Mouse (Mus musculus): ENCODE measurements around the gene Gosr2. TPM values are rescaled to one million over a fixed set of nuclear protein-coding genes. Genes with fewer than 3 reads are reported as not detected.

The Gosr2 gene
- 85.0 and 86.4 TPM in 2 replicates for polyA plus RNA-seq (2014; fragmentation: Nextera tagmentation; extraction: Ambion mirVana)

DNA sequence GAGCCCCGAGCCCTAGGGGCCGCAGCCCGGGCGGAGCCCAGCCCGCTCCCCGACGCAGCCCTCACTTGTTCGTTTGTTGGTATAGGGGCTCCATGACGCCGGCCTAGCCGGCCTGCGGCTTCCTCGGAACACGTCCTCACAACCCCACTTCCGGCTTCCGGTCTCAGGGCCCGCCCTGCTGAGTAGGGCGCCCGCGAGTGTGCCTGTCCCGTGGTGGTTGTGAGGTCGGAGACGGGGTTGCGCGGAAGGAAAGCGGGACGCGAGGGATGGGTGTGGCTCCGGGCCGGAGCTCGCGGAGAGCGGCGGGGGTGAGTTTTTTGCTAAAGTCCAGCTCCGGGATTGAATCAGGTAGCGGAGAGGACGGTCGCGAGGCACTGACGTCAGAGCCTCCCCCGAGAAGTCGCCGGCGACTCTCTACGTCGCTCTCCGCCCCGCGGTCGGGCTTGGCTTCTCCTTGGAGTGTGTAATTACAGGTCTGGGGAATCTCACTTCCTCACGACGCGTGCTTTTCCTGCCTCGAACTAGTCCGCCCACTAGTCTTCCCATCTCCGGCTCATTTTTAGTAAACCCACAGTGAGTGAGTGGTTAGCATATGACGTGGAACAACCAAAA is at the start of gene Gosr2:
Gene Gosr2 (minus strand): TSS at position 334 of the 612 bp plus-strand sequence.
- Histone ChIP-seq H3K9ac (peak within 1 kb of the TSS; percentile 89), H3K4me3 (ENCODE audit: low read depth, low read length) (peak within 1 kb of the TSS; percentile 97), H3K4me2 (peak within 1 kb of the TSS; percentile 63), H3K27ac (ENCODE audit: low read depth) (peak within 1 kb of the TSS; percentile 98), H3K4me1 (ENCODE audit: insufficient read depth) (no peaks in the 10 kb centered on the region), H3K27me3 (ENCODE audit: insufficient read depth, low read length) (no peaks in the 10 kb centered on the region), H3K9me3 (ENCODE audit: low read depth, low read length) (no peaks in the 10 kb centered on the region), H3K36me3 (ENCODE audit: insufficient read depth) (0 out of 2 replicates have a peak, but pooled peaks cover 5% of the 10 kb centered on the region)
- peak; percentile 98 for ATAC-seq (ENCODE audit: insufficient read depth)
- peak; percentile 96 for DNase-seq
- TF ChIP-seq CTCF (IDR thresholded peaks at IDR 0.05; ENCODE audit: low read depth) = no peak
- WGBS = under 1% methylated on average over 57 of the region's 57 CpGs

DNA sequence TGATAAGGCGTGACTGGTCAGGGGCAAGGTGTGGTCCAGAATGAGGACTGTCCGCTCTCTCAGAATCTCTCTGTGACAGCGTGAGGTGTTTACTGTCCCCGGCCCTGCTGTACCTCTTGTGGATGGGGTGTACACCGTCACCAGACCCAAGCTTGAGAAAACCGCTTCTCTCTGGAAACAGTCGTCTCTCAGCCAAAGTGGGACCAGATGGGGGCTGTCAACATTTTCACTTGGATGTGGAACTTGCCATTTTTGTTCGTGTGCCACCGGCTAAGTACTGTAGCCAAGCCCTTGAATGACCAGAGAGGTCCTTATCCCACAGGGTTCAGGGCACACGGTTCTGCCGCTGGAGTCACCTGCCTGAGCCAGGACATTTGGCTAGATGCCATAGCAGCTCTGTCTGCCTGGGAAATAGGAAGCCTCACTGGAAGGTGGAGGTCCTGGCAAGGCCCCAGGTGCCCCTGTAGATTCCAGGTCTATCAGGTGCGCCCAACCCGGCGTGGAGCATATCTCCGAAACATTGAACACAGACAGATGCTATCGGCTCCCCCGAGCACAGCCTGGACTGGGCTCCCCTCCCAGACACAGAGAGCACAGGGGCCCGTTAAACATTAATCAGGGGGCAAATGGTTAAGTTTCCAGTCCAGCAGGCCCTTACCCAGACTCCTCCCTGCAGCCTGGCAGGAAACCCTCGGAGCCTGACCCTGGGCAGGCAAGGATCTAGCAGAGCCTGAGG is 37.5 kb upstream of the Gosr2 start:
- no peak overlapping the region for H3K4me3 ChIP-seq (ENCODE audit: low read depth, low read length)
- no peak for TF ChIP-seq CTCF (IDR thresholded peaks at IDR 0.05; ENCODE audit: low read depth)
- 51% methylated on average over 19 of the region's 19 CpGs for WGBS
- no peaks in the 10 kb centered on the region for H3K9me3 ChIP-seq (ENCODE audit: low read depth, low read length)
- no peak overlapping the region for H3K27ac ChIP-seq (ENCODE audit: low read depth)
- 0 out of 2 replicates have a peak, but pooled peaks cover 6% of the 10 kb centered on the region for H3K4me1 ChIP-seq (ENCODE audit: insufficient read depth)
- DNase-seq (no peak), ATAC-seq (ENCODE audit: insufficient read depth) (no peak)
- H3K9ac ChIP-seq = no peak overlapping the region
- H3K36me3 ChIP-seq (ENCODE audit: insufficient read depth) = no peaks in the 10 kb centered on the region
- no peaks in the 10 kb centered on the region for H3K27me3 ChIP-seq (ENCODE audit: insufficient read depth, low read length)
- H3K4me2 ChIP-seq = no peak overlapping the region

DNA sequence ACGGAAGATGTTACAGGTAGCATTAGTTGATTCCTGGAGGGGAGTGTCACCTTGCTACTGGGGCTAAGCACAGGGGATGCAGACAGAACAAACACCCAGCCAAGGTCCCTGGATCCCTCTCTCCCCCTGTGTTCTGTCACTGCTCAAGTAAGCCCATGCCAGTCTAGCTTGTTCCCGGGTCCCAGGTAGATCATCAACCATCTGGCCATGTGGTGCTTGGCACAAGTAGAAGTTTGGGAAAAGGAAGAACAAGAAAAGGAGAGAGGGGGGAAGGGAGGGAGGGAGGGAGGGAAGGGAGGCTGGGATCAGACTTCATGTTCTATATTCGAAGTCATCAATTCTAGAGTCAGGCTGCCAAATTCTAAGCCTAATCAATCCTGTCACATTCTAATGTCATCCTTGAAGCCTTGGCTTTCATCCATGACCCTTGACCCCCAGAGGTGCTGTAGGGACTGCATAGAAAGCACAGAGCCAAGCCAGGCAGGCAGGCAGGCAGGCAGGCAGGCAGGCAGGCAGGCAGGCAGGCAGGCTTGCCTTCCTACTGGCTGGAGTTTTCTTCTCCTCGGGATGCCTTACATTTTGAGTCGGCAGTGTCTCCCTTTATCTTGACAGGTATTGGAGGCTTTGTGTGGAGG is 36.8 kb upstream of the Gosr2 start:
- H3K27ac ChIP-seq (ENCODE audit: low read depth) = no peak overlapping the region
- H3K9me3 ChIP-seq (ENCODE audit: low read depth, low read length) = no peaks in the 10 kb centered on the region
- no peak for TF ChIP-seq CTCF (IDR thresholded peaks at IDR 0.05; ENCODE audit: low read depth)
- H3K4me1 ChIP-seq (ENCODE audit: insufficient read depth) = 0 out of 2 replicates have a peak, but pooled peaks cover 6% of the 10 kb centered on the region
- 46% methylated on average over 5 of the region's 5 CpGs for WGBS
- DNase-seq (no peak), ATAC-seq (ENCODE audit: insufficient read depth) (no peak)
- H3K4me2 ChIP-seq = no peak overlapping the region
- H3K36me3 ChIP-seq (ENCODE audit: insufficient read depth) = no peaks in the 10 kb centered on the region
- H3K4me3 ChIP-seq (ENCODE audit: low read depth, low read length) = no peak overlapping the region
- no peaks in the 10 kb centered on the region for H3K27me3 ChIP-seq (ENCODE audit: insufficient read depth, low read length)
- no peak overlapping the region for H3K9ac ChIP-seq

DNA sequence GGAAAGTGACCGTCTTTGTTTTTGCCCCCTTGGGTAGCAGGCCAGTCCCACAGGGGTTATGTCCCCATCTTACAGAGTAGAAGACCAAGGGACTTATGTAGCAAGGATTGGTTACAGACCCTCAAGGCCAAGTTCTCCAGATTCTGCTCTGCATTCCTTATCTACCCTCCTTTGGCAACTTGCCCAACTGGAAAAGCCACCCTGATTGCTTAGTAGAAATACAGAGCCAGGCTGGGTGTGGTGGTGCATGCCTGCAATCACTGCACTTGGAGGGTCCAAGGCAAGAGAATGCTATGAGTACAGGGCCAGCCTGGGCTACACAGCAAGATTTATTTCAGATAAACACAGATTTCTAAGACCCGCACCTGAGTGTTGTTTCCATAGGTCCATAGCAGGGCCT is 36.3 kb upstream of the Gosr2 start:
- H3K4me2 ChIP-seq = no peak overlapping the region
- H3K9me3 ChIP-seq (ENCODE audit: low read depth, low read length) = no peaks in the 10 kb centered on the region
- ATAC-seq (ENCODE audit: insufficient read depth) (peak; percentile 51; the same call in 1 of the 2 replicates), DNase-seq (peak; percentile 78)
- H3K27ac ChIP-seq (ENCODE audit: low read depth) = no peak overlapping the region
- TF ChIP-seq CTCF (IDR thresholded peaks at IDR 0.05; ENCODE audit: low read depth) = no peak
- H3K9ac ChIP-seq = no peak overlapping the region
- H3K4me3 ChIP-seq (ENCODE audit: low read depth, low read length) = no peak overlapping the region
- 73% methylated on average over 2 of the region's 2 CpGs for WGBS
- no peaks in the 10 kb centered on the region for H3K27me3 ChIP-seq (ENCODE audit: insufficient read depth, low read length)
- H3K4me1 ChIP-seq (ENCODE audit: insufficient read depth) = 0 out of 2 replicates have a peak, but pooled peaks cover 6% of the 10 kb centered on the region
- H3K36me3 ChIP-seq (ENCODE audit: insufficient read depth) = no peaks in the 10 kb centered on the region

DNA sequence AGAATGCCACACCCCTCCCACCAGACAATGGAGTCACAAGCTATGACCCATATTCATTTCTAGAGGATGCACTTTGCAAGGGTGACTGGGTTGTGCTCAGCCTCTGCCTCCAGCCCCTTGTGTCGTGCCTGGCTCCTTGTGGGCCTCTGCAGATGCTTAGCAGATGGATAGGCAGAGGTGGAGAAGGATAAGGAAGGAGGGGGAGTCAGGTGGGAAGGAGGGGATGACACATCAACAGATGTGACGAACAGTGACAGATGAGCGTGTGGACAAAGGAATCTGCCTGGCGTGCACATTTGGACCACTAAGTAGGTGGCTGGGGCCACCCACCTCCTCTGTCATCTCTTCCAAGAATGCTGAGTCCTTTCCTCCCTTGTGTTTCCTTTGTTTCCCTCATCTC is 35.4 kb upstream of the Gosr2 start:
- no peak overlapping the region for H3K4me2 ChIP-seq
- no peak overlapping the region for H3K9ac ChIP-seq
- no peak overlapping the region for H3K27ac ChIP-seq (ENCODE audit: low read depth)
- no peaks in the 10 kb centered on the region for H3K36me3 ChIP-seq (ENCODE audit: insufficient read depth)
- H3K4me1 ChIP-seq (ENCODE audit: insufficient read depth) = 0 out of 2 replicates have a peak, but pooled peaks cover 6% of the 10 kb centered on the region
- DNase-seq = no peak
- TF ChIP-seq CTCF (IDR thresholded peaks at IDR 0.05; ENCODE audit: low read depth) = no peak
- ATAC-seq (ENCODE audit: insufficient read depth) = no peak
- WGBS = 51% methylated on average over 4 of the region's 4 CpGs
- H3K4me3 ChIP-seq (ENCODE audit: low read depth, low read length) = no peak overlapping the region
- no peaks in the 10 kb centered on the region for H3K27me3 ChIP-seq (ENCODE audit: insufficient read depth, low read length)
- H3K9me3 ChIP-seq (ENCODE audit: low read depth, low read length) = no peaks in the 10 kb centered on the region

DNA sequence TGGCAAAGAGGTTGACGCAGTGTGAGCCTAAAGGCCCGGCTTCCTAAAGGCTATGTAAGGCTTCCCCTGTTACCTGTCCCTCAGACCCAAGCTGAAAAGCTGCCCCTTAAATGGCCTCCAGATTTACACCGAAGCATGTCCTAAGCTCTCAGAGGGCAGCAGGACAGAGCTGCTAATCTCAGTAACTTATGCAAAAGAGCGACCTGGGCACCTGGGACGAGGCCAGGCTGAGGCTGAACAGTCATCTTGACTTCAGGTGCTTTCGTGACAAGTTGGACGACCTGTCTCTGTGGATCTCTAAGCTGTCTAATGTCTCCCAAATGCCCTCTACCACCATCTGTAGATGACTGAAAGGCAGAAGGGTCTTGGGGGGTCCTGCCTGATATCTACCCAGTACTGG is 34.6 kb upstream of the Gosr2 start:
- Histone ChIP-seq H3K9ac (no peak overlapping the region), H3K9me3 (ENCODE audit: low read depth, low read length) (no peaks in the 10 kb centered on the region), H3K4me2 (no peak overlapping the region), H3K4me1 (ENCODE audit: insufficient read depth) (0 out of 2 replicates have a peak, but pooled peaks cover 6% of the 10 kb centered on the region), H3K27ac (ENCODE audit: low read depth) (no peak overlapping the region), H3K27me3 (ENCODE audit: insufficient read depth, low read length) (no peaks in the 10 kb centered on the region), H3K36me3 (ENCODE audit: insufficient read depth) (no peaks in the 10 kb centered on the region), H3K4me3 (ENCODE audit: low read depth, low read length) (no peak overlapping the region)
- no peak for DNase-seq
- no peak for TF ChIP-seq CTCF (IDR thresholded peaks at IDR 0.05; ENCODE audit: low read depth)
- no peak for ATAC-seq (ENCODE audit: insufficient read depth)
- 82% methylated on average over 7 of the region's 7 CpGs for WGBS

DNA sequence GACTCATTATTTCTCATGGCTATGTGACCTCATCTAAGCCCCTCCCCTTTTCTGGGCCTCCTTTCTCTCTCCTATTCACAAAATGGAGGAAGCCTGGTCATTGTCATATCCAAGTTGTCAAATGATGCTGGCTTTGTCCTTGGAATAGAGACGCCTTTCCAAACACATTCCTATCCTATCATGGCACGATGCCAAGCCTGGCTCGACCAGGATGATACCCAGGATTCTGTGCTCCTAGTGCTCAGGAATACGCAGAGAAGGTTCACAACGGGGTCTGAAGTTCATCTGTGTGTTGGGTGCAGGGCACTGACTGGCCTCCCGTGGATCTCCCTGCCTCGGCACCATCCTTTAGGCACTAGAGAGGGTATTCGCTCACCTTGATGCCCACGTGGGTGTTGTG is 33.9 kb upstream of the Gosr2 start:
- ATAC-seq (ENCODE audit: insufficient read depth) = no peak
- H3K9me3 ChIP-seq (ENCODE audit: low read depth, low read length) = no peaks in the 10 kb centered on the region
- H3K4me1 ChIP-seq (ENCODE audit: insufficient read depth) = 0 out of 2 replicates have a peak, but pooled peaks cover 6% of the 10 kb centered on the region
- H3K27me3 ChIP-seq (ENCODE audit: insufficient read depth, low read length) = no peaks in the 10 kb centered on the region
- peak; percentile 39 for DNase-seq
- 73% methylated on average over 9 of the region's 9 CpGs for WGBS
- H3K4me3 ChIP-seq (ENCODE audit: low read depth, low read length) = no peak overlapping the region
- no peak overlapping the region for H3K9ac ChIP-seq
- H3K27ac ChIP-seq (ENCODE audit: low read depth) = no peak overlapping the region
- H3K4me2 ChIP-seq = no peak overlapping the region
- no peaks in the 10 kb centered on the region for H3K36me3 ChIP-seq (ENCODE audit: insufficient read depth)
- TF ChIP-seq CTCF (IDR thresholded peaks at IDR 0.05; ENCODE audit: low read depth) = no peak

Measured in lung, embryonic 14.5 days (tissue).